Mouse (Mus musculus) embryonic fibroblast, embryonic 13.5 days (primary cell): ENCODE data around the gene Litaf.

Source experiments
- CTCF ChIP-seq: IDR thresholded peaks from 2 replicates; pipeline ENCODE4 v1.5.1; 2011; ENCODE audit warnings: mild to moderate bottlenecking, control low read depth, low read length, moderate library complexity, borderline replicate concordance; ENCODE audit not compliant: insufficient read depth
- POLR2A ChIP-seq: IDR thresholded peaks from 2 replicates; pipeline ENCODE4 v1.6.1; 2011; ENCODE audit warnings: low read depth, mild to moderate bottlenecking, control low read depth, low read length, moderate library complexity

DNA sequence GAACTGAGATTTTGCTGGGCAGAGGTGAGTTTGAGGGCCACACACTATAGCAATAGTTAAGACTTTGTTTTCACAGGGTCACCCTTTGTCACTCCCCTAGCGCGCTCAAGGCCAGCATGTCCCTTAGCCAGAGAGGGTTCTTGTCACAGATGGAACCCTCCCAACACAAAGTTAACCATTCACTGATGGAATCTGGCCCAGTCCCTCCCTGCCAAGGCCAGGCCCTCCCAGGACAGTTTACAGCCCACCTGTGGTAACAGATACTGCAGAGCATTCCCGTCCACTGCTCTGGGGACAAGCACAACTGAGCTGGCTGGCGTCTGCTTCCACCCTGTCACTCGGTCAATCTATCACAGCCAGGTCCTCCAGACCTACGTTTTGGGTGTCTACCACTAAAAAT is 93.7 kb downstream of the Litaf start:
- TF ChIP-seq CTCF (no peak), POLR2A (no peak)
